Mouse (Mus musculus): ENCODE measurements around the gene Map3k10.
"Not testable (repeated sequence)": the region's sequence is repeated elsewhere in the genome, so short reads cannot be mapped to it uniquely, and the experiment has no call there.

Map3k10 gene

GRCm38 (mm10) chr7:27654607-27655276 is 19.7 kb downstream of the Map3k10 start:
- peak; percentile 68 for DNase-seq (ENCODE audit: low read depth, low spot score)

DNA sequence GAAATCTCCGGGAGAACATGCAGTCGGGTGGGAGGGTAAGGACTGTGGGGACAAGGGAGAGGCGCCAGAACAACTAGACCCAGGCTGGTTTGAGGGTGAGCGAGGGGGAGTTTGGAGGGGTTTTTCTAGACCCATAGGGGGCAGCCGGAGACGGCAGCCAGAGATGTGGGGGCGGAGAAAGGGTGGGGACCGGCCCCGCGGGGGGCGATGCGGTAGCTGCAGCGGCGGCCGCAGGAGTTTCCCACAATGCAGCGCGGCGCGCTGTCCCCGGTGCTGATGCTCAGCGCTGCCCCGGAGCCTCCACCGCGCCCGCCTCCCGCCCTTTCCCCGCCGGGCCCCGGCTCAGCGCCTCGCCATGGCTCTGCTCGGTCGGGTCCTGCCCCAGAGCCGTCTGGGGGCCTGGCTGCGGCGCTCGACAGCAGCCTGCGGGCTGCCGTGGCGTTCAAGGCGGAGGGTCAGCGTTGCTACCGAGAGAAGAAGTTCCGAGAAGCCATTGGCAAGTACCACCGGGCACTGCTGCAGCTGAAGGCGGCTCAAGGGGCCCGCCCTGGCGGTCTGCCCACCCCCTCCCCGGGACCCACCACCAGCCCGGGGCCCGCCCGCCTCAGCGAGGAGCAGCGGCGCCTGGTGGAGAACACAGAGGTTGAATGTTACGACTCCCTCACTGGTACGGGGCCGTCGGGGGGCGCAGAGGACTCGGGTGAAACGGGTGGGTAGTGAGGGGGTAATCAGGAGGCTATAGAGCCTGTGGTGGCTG is 20.5 kb downstream of the Map3k10 start, which contains the start of gene Ttc9b:
Gene Ttc9b, plus strand, starts transcription at position 235 of the 757 bp plus-strand sequence.
- DNase-seq (ENCODE audit: low read depth, low spot score), result peak; percentile 65

DNA sequence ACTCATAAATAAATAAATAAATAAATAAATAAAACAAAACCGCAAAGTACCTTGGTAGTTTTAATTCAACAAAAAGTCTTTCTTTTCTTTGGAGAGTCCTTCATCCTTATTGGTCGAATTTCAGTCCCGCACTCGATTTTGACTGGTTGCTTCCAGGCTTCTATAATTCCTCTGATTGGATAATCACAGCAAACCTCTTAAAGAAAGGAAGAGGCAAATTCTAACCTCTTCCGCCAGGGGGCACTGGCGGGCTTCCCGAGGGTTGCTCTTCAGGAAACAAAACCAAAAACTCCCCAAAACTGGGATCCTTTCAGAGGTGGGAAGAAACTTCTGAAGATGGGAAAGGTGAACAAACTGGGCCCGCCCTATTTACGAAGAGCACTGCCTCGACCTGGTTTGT is 23.4 kb downstream of the Map3k10 start:
- DNase-seq (ENCODE audit: low read depth, low spot score), result peak; percentile 83

- DNase-seq (ENCODE audit: low read depth, low spot score), result no peak
Observed at GRCm38 (mm10) chr7:27649723-27650122, 24.7 kb downstream of the Map3k10 start.

DNA sequence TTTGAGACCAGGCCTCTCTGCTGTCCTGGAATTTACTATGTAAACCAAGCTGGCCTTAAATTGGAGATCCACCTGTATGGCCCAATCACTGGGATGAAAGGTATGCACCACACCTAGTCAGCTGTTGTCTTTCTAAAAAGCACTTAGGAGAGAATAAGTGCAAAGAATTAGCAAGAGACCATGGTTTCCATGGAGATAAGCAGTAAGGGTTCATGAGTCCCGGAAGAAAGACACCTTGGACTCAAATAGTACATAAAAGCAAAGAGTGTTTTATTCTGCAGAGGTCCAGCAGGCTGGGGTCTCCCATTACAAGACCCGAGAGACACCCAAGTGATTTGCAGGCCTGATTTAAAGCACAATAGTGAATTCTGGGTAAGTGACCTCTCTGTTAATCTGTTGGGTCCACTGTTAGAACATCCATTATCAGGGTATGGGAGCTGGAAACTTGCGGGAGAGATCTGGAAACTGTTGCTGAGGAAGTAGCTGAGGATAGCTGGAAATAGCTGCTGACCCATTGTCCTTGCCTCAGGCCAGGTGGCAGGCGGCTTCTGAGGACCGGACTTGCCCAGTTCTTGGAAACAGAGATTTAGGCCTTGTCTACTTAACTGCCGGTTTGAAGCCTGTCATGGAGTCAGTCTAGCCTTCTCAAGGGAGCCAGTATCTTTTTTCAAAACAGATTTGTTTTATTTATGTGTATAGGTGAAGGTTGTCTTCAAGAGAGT is 27.0 kb downstream of the Map3k10 start:
- no peak for DNase-seq (ENCODE audit: low read depth, low spot score)

- DNase-seq (ENCODE audit: low read depth, low spot score), result no peak
Observed at GRCm38 (mm10) chr7:27646516-27646915, 27.9 kb downstream of the Map3k10 start.

DNA sequence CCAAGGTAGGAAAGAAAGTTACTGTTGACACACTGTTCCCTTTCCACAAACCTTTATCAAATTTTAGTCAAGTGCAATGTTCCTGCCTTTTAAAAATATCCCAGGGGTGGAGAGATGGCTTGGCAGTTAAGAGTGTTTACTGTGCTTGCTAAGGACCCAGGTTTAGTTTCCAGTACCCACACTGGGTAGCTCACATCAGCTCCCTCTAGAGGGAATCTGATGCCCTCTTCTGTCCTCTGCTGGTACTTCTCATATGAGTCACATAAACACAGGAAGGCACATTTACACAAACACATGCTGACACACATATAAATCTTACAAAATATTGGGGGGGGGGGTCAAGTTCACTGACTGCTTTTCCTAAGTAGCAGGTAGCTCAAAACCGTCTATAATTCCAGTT is 29.9 kb downstream of the Map3k10 start:
- peak; percentile 22 for DNase-seq (ENCODE audit: low read depth, low spot score)

DNA sequence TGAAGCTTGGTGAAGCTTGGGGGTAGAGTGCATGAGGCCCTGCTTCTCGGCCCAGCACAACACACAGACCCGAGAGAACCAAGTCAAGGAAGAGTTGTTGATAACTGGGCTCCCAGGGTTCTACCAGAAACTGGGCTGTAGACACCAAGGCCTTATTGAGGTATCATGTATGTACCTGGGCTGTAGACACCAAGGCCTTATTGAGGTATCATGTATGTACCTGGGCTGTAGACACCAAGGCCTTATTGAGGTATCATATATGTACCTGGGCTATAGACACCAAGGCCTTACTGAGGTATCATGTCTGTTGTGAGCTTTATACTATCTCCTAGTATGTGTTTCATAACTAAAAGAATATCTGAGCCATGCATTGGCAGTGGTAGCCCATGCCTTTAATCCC is 39.3 kb downstream of the Map3k10 start:
- not testable (repeated sequence) for DNase-seq (ENCODE audit: low read depth, low spot score)

GRCm38 (mm10) chr7:27634691-27635090 is 39.7 kb downstream of the Map3k10 start:
- DNase-seq (ENCODE audit: low read depth, low spot score), result no peak

DNA sequence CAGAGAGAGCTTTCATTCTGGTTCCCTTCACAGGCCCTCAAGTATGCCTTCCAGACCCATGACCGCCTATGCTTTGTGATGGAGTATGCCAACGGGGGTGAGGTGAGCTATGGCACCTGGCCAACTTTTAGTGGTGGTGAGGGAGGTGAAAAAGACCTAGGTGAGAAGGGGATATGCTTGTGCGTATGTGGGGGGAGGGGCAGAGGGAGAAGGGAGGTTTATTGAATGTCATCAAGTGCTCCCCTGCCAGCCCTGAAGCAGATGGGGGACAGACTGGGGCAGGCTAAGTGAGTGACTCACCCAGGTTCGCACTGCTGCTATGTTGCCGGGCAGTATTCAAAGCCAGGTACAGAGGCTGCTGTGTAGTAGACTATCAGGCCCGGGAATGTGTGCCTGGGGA is 41.2 kb downstream of the Map3k10 start:
- no peak for DNase-seq (ENCODE audit: low read depth, low spot score)

GRCm38 (mm10) chr7:27631439-27631838 is 43.0 kb downstream of the Map3k10 start:
- no peak for DNase-seq (ENCODE audit: low read depth, low spot score)

DNA sequence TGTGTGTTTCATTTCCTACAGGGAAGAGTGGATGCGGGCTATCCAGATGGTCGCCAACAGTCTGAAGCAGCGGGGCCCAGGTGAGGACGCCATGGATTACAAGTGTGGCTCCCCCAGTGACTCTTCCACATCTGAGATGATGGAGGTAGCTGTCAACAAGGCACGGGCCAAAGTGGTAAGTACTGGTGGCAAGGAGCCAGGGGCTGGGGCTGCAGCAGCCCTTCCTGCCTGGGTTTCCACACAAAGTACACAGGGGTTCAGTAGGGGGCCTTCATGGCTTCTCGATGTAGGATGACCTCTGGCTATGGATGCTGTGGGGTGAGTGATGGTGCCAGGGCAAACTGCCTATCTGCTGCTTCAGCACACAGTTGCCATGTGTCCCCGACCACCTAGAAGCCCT is 45.6 kb downstream of the Map3k10 start:
- DNase-seq (ENCODE audit: low read depth, low spot score), result not testable (repeated sequence)

DNA sequence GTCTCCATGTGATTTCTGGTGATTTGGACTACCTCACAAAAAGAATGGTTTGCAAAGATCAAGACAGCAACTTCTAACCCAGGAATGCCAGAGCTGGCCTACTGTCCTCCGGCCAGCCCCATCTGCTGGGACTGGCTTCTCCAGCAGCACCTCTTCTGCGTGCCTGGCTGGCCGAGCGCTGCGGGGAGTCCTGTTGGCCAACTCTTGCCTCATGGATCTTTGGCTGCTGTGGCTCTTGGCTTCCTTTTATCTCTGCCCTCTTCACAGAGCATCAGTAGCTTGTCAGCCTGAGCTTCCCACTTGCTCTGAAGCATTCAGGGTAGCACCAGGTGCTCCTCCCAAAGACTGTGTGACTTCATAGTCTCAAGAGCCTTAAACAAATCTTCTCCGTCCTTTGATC is 46.2 kb downstream of the Map3k10 start:
- no peak for DNase-seq (ENCODE audit: low read depth, low spot score)

- no peak for DNase-seq (ENCODE audit: low read depth, low spot score)
Observed at GRCm38 (mm10) chr7:27627707-27628106, 46.7 kb downstream of the Map3k10 start.

DNA sequence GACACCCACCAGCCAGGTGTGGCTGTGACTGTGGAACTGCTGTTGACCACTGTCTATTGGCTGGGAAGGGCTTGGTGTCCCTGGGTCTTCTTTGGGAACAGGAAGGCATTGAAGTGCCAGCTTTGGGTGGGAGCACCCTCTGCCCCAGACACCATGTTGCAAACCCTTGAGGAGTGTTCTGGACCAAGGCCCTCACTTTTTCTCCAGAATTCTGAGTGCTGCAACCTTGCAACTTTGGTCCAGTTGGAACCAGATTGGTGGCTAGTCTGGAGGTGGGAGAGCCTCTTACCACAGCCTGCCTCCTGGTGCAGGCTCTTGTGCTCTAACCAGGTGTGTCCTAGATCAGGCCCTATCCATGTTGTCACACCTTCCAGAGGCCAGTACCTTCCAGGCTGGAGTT is 49.4 kb downstream of the Map3k10 start:
- DNase-seq (ENCODE audit: low read depth, low spot score), result no peak

GRCm38 (mm10) chr7:27622234-27622633 is 52.2 kb downstream of the Map3k10 start:
- DNase-seq (ENCODE audit: low read depth, low spot score), result no peak

GRCm38 (mm10) chr7:27621028-27621427 is 53.4 kb downstream of the Map3k10 start:
- no peak for DNase-seq (ENCODE audit: low read depth, low spot score)

- DNase-seq (ENCODE audit: low read depth, low spot score), result no peak
Observed at GRCm38 (mm10) chr7:27613751-27614499, 60.5 kb downstream of the Map3k10 start.

GRCm38 (mm10) chr7:27612940-27613339 is 61.5 kb downstream of the Map3k10 start:
- DNase-seq (ENCODE audit: low read depth, low spot score), result no peak

DNA sequence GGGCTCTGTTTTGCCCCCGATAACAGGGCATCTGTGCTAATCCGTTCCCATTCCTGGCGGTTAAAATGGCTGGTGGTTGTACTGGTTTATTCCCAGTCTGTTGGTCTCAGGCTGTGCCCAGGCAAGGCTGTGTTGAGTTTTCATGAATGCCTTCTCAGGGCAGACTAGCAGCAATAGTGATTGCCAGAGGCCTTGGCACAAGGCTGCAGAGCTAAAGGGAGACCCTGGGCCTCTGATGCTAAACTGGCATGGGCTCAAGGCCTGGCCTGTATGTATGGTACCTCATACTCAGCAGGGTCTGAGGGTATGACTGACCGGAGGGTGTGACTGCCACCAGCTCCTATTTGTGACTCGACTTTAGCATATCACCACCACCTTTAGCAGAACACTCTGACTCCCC is 63.5 kb downstream of the Map3k10 start:
- no peak for DNase-seq (ENCODE audit: low read depth, low spot score)

GRCm38 (mm10) chr7:27610370-27610769 is 64.0 kb downstream of the Map3k10 start:
- DNase-seq (ENCODE audit: low read depth, low spot score), result no peak

- no peak for DNase-seq (ENCODE audit: low read depth, low spot score)
Observed at GRCm38 (mm10) chr7:27609688-27610087, 64.7 kb downstream of the Map3k10 start.
